Mouse (Mus musculus) intestine, embryonic 14.5 days (tissue): ENCODE measurements around the gene Cplx3. TPM values are rescaled to one million over a fixed set of nuclear protein-coding genes. Genes with fewer than 3 reads are reported as not detected.

Source experiments
- ATAC-seq: fragments of 200-750 bp; cut with Nextera tagmentation; replicated peaks from 2 replicates; pipeline ENCODE4 v1.8.0; 2017; ENCODE audit warnings: low read depth, moderate number of reproducible peaks, moderate TSS enrichment, moderate library complexity; ENCODE audit not compliant: low FRiP score, low TSS enrichment
- DNase-seq: peaks from one replicate; pipeline ENCODE4 v3.0.0-alpha.2; 2018; ENCODE audit warnings: low spot score
- H3K27ac ChIP-seq: fragments of 300-500 bp; sonication (generic); 2 replicates; pipeline ENCODE4 v1.5.1; 2014; ENCODE audit warnings: low read depth, mild to moderate bottlenecking, control low read depth
- H3K27me3 ChIP-seq: fragments of 300-500 bp; sonication (generic); replicated peaks from 2 replicates; pipeline ENCODE4 v1.6.1; 2014; ENCODE audit warnings: low read length, control low read depth; ENCODE audit not compliant: control insufficient read depth, insufficient read depth
- H3K36me3 ChIP-seq: fragments of 300-500 bp; sonication (generic); 2 replicates; pipeline ENCODE4 v1.6.1; 2014; ENCODE audit warnings: low read length, control low read depth; ENCODE audit not compliant: control insufficient read depth, insufficient read depth
- H3K4me1 ChIP-seq: fragments of 300-500 bp; sonication (generic); replicated peaks from 2 replicates; pipeline ENCODE4 v1.6.1; 2014; ENCODE audit warnings: low read length, control low read depth, mixed read lengths; ENCODE audit not compliant: control insufficient read depth, insufficient read depth
- H3K4me2 ChIP-seq: fragments of 300-500 bp; sonication (generic); 2 replicates; pipeline ENCODE4 v1.6.1; 2014; ENCODE audit warnings: low read length
- H3K4me3 ChIP-seq: fragments of 300-500 bp; sonication (generic); 2 replicates; pipeline ENCODE4 v1.5.1; 2014; ENCODE audit warnings: low read depth, low read length, control low read depth, mixed read lengths
- H3K9ac ChIP-seq: fragments of 300-500 bp; sonication (generic); 2 replicates; pipeline ENCODE4 v1.6.1; 2014; ENCODE audit warnings: mild to moderate bottlenecking, low read length
- H3K9me3 ChIP-seq: fragments of 300-500 bp; sonication (generic); 2 replicates; pipeline ENCODE4 v1.6.1; 2016; ENCODE audit warnings: low read length, control low read depth; ENCODE audit not compliant: control insufficient read depth
- WGBS: fragments of 180-500 bp; shearing (Covaris S2); extraction: QIAGEN DNeasy Blood & Tissue Kit; methylation state at CpG from one replicate; pipeline ENCODE4 v1.1.7; 2014; 5-methylcytosine and 5-hydroxymethylcytosine counted together
- polyA plus RNA-seq: library from polyadenylated mRNA; unstranded; fragments of >200 nt; fragmentation: Nextera tagmentation; extraction: Ambion mirVana; gene quantifications from 2 replicates; pipeline ENCODE4 v1.2.1, GENCODE M21; 2014

Cplx3 gene
- polyA plus RNA-seq, 1 experiment from 2014 or later, result not detected

DNA sequence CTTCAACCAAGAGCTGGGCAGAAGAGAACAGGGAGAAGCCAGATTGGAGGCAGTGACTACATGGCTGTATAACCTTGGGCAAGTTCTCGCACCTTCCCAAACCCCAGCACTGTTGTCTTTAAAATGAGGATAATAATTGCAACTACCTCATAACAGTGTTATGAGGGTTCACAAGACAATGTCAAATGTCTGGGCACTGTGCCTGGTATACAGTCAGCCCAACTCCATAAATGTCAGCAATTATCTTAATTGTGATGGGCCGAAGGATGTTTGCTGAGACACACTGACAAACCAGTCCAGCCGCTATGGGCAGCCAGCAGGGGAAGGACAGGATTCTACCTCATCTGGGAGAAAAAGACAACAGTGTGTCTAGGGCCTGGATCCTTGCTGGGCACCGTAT lies 8.7 kb upstream of the Cplx3 start:
- no peak overlapping the region for H3K27ac ChIP-seq

DNA sequence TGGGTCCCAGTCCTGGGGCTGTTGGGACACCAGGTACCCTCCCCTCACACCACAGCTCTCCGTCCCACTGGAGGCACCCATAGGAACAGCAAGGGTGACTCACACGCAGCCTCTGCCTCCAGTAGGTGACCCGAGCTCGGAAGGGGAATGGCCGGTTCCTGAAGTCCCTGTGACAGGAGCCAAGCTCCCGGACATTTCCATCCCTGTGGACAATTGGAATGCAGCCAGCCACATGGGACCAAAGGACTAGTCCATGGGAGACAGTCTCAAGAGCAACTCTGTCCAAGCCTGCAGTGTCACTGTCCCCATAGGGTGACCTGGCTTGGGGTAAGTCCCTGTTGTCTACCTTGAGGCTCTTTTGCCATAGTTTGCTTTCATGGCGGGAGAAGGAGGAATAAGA lies 7.9 kb upstream of the Cplx3 start:
- Histone ChIP-seq H3K4me3 (no peak overlapping the region), H3K9ac (no peak overlapping the region), H3K27me3 (no peaks in the 10 kb centered on the region), H3K4me2 (no peak overlapping the region), H3K36me3 (no peaks in the 10 kb centered on the region), H3K4me1 (no peaks in the 10 kb centered on the region), H3K9me3 (no peaks in the 10 kb centered on the region), H3K27ac (no peak overlapping the region)
- 69% methylated on average over 7 of the region's 7 CpGs for WGBS
- DNase-seq (no peak), ATAC-seq (no peak)

More for the DNA sequence above, 8.7 kb upstream of the Cplx3 start:
- Histone ChIP-seq H3K4me2 (no peak overlapping the region), H3K27me3 (no peaks in the 10 kb centered on the region), H3K9me3 (no peaks in the 10 kb centered on the region), H3K36me3 (no peaks in the 10 kb centered on the region), H3K4me3 (no peak overlapping the region), H3K4me1 (no peaks in the 10 kb centered on the region), H3K9ac (no peak overlapping the region)
- WGBS, result 71% methylated on average over 4 of the region's 4 CpGs
- ATAC-seq, result no peak
- no peak for DNase-seq

DNA sequence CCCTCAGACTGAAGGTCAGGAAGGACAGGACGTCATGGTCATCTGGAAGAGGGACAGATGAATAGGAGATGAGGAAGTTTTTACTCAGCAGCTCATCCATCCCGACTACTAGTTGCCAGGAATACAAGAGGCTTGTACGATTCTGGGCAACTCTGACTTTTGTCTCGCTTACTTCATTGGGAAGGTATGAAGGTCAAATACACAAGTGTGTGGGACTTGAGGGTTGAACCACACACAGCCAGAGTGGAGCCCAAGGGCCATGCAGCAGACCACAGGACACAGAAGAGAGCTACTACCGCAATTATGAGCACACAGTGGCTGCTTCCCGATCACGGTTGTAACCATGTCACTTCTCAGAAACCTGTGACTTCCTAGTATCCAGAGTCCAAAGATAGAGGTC lies 6.5 kb upstream of the Cplx3 start:
- no peaks in the 10 kb centered on the region for H3K27me3 ChIP-seq
- H3K4me3 ChIP-seq, result no peak overlapping the region
- H3K9me3 ChIP-seq, result no peaks in the 10 kb centered on the region
- DNase-seq (no peak), ATAC-seq (no peak)
- no peak overlapping the region for H3K9ac ChIP-seq
- H3K4me2 ChIP-seq, result no peak overlapping the region
- H3K36me3 ChIP-seq, result no peaks in the 10 kb centered on the region
- no peaks in the 10 kb centered on the region for H3K4me1 ChIP-seq
- 78% methylated on average over 7 of the region's 7 CpGs for WGBS
- H3K27ac ChIP-seq, result no peak overlapping the region

DNA sequence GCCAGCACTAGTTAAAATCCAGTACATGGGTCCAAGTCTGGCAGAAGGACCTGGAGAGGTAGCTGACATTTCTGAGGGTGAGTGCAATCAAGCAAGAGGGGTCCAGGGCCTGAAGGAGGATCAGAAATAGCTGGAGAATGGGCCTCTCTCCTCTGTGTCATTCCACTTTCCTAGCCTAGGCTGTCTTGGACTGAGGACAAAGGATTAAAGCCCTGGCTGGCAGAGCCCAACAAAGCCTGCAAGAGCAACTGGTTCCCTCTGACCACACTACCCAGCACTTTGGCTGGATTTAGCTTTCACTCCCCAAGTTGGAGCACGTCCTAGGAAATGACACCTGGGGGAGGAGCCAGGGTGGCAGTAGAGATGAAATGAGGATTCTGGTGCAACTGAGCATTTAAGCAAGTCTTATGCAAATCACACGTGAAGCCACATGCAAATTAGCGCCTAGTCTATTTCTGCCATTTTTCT lies 4.3 kb upstream of the Cplx3 start:
- H3K27ac ChIP-seq, result no peak overlapping the region
- H3K4me2 ChIP-seq, result no peak overlapping the region
- no peak overlapping the region for H3K9ac ChIP-seq
- DNase-seq (no peak), ATAC-seq (no peak)
- 55% methylated on average over 3 of the region's 3 CpGs for WGBS
- H3K4me3 ChIP-seq, result no peak overlapping the region
- H3K4me1 ChIP-seq, result no peaks in the 10 kb centered on the region
- H3K27me3 ChIP-seq, result peaks cover 12% of the 10 kb centered on the region
- no peaks in the 10 kb centered on the region for H3K36me3 ChIP-seq
- H3K9me3 ChIP-seq, result no peaks in the 10 kb centered on the region

DNA sequence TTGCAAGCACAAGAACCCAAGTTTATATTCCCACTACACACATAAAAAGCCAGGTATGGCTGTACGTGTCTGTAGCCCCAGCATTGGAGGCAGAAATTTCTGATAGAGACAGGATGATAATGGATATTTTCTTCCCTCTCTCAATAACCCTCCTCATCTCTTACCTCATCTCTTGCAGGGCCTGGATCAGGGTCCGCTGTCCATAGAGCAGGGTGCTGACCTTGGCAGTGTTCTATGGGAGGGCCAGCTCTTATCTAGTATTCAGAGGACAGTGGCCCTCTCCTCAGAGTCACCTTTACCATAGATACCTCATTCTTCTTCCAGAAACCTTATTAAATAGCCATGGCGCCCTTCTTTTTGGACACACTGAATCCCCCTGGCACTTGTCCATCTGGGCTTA lies 3.7 kb upstream of the Cplx3 start:
- no peak overlapping the region for H3K27ac ChIP-seq
- H3K9ac ChIP-seq, result no peak overlapping the region
- no peak overlapping the region for H3K4me3 ChIP-seq
- 58% methylated on average over 3 of the region's 3 CpGs for WGBS
- no peak for ATAC-seq
- peaks cover 13% of the 10 kb centered on the region for H3K27me3 ChIP-seq
- no peak overlapping the region for H3K4me2 ChIP-seq
- no peaks in the 10 kb centered on the region for H3K4me1 ChIP-seq
- H3K9me3 ChIP-seq, result no peaks in the 10 kb centered on the region
- no peaks in the 10 kb centered on the region for H3K36me3 ChIP-seq
- no peak for DNase-seq

DNA sequence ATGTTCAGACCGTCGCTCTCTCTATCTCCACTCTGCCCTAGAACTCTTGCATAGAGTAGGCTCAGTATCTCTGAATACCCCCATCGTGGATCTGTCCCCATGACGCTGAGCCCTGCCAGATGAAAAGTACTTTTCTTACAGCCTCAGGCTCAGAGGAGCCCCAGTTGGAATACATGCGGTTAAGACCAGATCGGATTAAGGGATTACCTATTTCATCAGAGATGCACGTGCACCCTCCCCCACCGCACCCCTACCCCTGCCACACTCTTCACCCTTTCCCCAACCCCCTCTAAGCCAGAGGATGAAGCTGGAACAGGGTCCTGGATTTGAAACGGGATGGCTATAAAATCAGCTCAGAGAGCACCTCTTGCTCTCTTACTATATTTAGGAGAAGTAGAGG lies 578 bp downstream of the Cplx3 start:
- 19% methylated on average over 9 of the region's 9 CpGs for WGBS
- no peak for DNase-seq

DNA sequence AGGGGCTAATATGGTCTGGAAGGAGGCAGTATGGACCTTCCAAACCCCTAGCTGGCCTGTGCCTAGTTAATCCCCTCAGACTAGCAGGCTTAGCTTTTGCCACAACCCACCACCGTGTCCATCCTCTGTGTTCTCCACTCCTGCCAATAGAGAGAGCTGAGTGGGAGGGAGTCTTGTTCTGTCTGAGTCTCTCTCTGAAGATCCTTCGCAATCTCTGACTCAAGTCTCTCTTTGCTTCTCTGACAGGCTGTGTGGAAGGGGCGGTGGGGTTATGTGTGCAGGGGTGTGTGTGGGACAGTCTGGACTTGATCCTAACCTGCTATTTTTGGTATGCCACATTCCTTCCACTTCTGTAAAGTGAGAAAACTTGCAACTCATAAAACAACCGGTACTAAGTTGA lies 1.2 kb downstream of the Cplx3 start:
- no peak overlapping the region for H3K9ac ChIP-seq
- H3K27me3 ChIP-seq, result peaks cover 13% of the 10 kb centered on the region
- H3K4me3 ChIP-seq, result no peak overlapping the region
- no peak overlapping the region for H3K27ac ChIP-seq
- 0 out of 2 replicates have a peak, but pooled peaks cover 8% of the 10 kb centered on the region for H3K4me1 ChIP-seq
- no peak for ATAC-seq
- no peak overlapping the region for H3K4me2 ChIP-seq
- WGBS, result 83% methylated on average over 4 of the region's 4 CpGs
- no peaks in the 10 kb centered on the region for H3K36me3 ChIP-seq
- no peak for DNase-seq
- no peaks in the 10 kb centered on the region for H3K9me3 ChIP-seq

More for the DNA sequence above, 578 bp downstream of the Cplx3 start:
- no peak for ATAC-seq
- no peak overlapping the region for H3K4me3 ChIP-seq
- H3K4me1 ChIP-seq, result 0 out of 2 replicates have a peak, but pooled peaks cover 8% of the 10 kb centered on the region
- H3K9me3 ChIP-seq, result no peaks in the 10 kb centered on the region
- H3K9ac ChIP-seq, result no peak overlapping the region
- H3K27me3 ChIP-seq, result peaks cover 13% of the 10 kb centered on the region
- H3K36me3 ChIP-seq, result no peaks in the 10 kb centered on the region
- H3K27ac ChIP-seq, result no peak overlapping the region
- no peak overlapping the region for H3K4me2 ChIP-seq

DNA sequence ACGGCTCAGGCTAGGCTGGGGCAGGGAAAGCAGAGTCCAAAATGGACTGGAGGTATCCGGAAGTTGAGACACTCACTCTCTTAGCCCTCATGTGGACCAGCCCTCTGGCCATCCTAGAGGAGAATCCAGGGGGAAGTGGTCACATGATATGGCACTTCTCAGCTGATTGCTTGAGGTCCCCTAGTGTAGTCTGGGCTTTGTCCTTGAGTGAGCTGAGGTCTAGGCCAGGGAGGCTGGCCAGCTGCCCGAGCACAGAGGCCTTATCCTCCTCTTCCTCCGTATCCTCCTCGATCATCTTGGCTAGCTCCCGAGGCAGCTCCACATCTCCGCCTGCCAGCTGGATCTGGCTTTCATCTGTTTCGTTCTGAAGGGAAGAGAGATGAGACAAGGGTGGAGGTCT lies 4.0 kb downstream of the Cplx3 start:
- no peak for DNase-seq
- H3K4me2 ChIP-seq, result no peak overlapping the region
- H3K27me3 ChIP-seq, result peaks cover 13% of the 10 kb centered on the region
- H3K9ac ChIP-seq, result no peak overlapping the region
- no peaks in the 10 kb centered on the region for H3K36me3 ChIP-seq
- H3K4me1 ChIP-seq, result 0 out of 2 replicates have a peak, but pooled peaks cover 8% of the 10 kb centered on the region
- no peaks in the 10 kb centered on the region for H3K9me3 ChIP-seq
- WGBS, result 35% methylated on average over 8 of the region's 8 CpGs
- H3K27ac ChIP-seq, result no peak overlapping the region
- ATAC-seq, result no peak
- no peak overlapping the region for H3K4me3 ChIP-seq

DNA sequence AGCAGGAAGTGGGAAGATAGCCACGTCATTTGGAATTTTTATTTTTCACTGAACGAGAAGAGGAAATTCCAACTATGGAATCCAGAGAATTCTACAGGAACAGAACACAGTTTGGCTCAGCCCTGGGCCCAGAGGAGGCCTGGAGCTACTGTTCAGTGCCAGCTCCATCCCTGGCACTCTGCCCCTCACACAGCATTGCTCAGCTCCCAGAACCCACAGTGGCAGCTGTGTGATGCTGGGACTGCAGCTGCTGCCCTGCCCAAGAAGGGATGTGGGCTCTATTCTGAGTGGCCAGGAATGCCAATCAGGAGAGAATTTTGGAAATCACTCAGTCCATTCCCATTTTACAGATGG lies 4.8 kb downstream of the Cplx3 start:
- Histone ChIP-seq H3K4me3 (no peak overlapping the region), H3K4me1 (0 out of 2 replicates have a peak, but pooled peaks cover 8% of the 10 kb centered on the region), H3K9ac (no peak overlapping the region), H3K27ac (no peak overlapping the region), H3K4me2 (no peak overlapping the region), H3K9me3 (no peaks in the 10 kb centered on the region), H3K27me3 (peaks cover 11% of the 10 kb centered on the region), H3K36me3 (no peaks in the 10 kb centered on the region)
- ATAC-seq, result no peak
- no peak for DNase-seq
- 23% methylated on average over 2 of the region's 2 CpGs for WGBS
